In genomic region chr6:21894451-21894850, GRCm38 (mm10) we compare ENCODE assay signal across 8 mouse cellular contexts. TPM values are rescaled to one million over a fixed set of nuclear protein-coding genes. Genes with fewer than 3 reads are reported as not detected.
A peak's percentile ranks its signal among the peaks of the same experiment; 100 is the strongest.
DNase-seq lines count a peak whose midpoint lies in the region; ATAC-seq and TF ChIP-seq lines count a peak whose summit lies in the region.

No protein-coding gene starts in this region.

- no peak overlapping the region for H3K4me3 ChIP-seq in intestine, embryonic 14.5 days (ENCODE audit: low read depth, low read length)
- no peak overlapping the region for H3K4me3 ChIP-seq in intestine, postnatal 0 days (ENCODE audit: low read depth, low read length)
- no peak overlapping the region for H3K4me3 ChIP-seq in limb, embryonic 10.5 days

- TF ChIP-seq CTCF in intestine, postnatal 0 days (IDR thresholded peaks at IDR 0.05; ENCODE audit: low read depth): no peak

- no peak overlapping the region for H3K4me2 ChIP-seq in intestine, embryonic 14.5 days (ENCODE audit: low read length)
- H3K4me2 ChIP-seq in intestine, postnatal 0 days (replicated peaks; ENCODE audit: low read depth): no peak overlapping the region

- peak; percentile 53; the same call in 1 of the 2 replicates for ATAC-seq in intestine, embryonic 14.5 days (replicated peaks; ENCODE audit: low FRiP score, low TSS enrichment, low read depth)
- ATAC-seq in intestine, postnatal 0 days: no peak

- no peak for DNase-seq in intestine, embryonic 14.5 days (ENCODE audit: low spot score)
- DNase-seq in brain, adult 2 months (ENCODE audit: low read depth, low spot score): peak; percentile 58
- DNase-seq in gastrocnemius, postnatal 14 days: peak; percentile 43
- DNase-seq in kidney, adult 18-20 months: peak; percentile 30
- DNase-seq in limb, embryonic 10.5 days (ENCODE audit: low spot score): peak; percentile 35
- DNase-seq in right cerebral cortex, postnatal 25 days: peak; percentile 5
- no peak for DNase-seq in thymus, postnatal 14 days

- no peak overlapping the region for H3K27ac ChIP-seq in intestine, embryonic 14.5 days (ENCODE audit: low read depth)
- H3K27ac ChIP-seq in intestine, postnatal 0 days (ENCODE audit: low read depth, low read length): no peak overlapping the region
- no peak overlapping the region for H3K27ac ChIP-seq in limb, embryonic 10.5 days

- H3K4me1 ChIP-seq in intestine, embryonic 14.5 days (replicated peaks; ENCODE audit: control insufficient read depth, insufficient read depth, low read length): peaks cover 5% of the 10 kb centered on the region; the same call in 1 of the 2 replicates
- no peaks in the 10 kb centered on the region for H3K4me1 ChIP-seq in intestine, postnatal 0 days (replicated peaks; ENCODE audit: control insufficient read depth, insufficient read depth, low read length)
- peaks cover 11% of the 10 kb centered on the region for H3K4me1 ChIP-seq in limb, embryonic 10.5 days

- 33% methylated on average over 7 of the region's 7 CpGs for WGBS in intestine, embryonic 14.5 days
- WGBS in intestine, postnatal 0 days: 50% methylated on average over 7 of the region's 7 CpGs
- WGBS in limb, embryonic 10.5 days: 78% methylated on average over 7 of the region's 7 CpGs

- no peaks in the 10 kb centered on the region for H3K9me3 ChIP-seq in intestine, embryonic 14.5 days (ENCODE audit: control insufficient read depth, low read length)
- H3K9me3 ChIP-seq in intestine, postnatal 0 days (ENCODE audit: control insufficient read depth): no peaks in the 10 kb centered on the region
- no peaks in the 10 kb centered on the region for H3K9me3 ChIP-seq in limb, embryonic 10.5 days (replicated peaks)

- H3K9ac ChIP-seq in intestine, embryonic 14.5 days (ENCODE audit: low read length): no peak overlapping the region
- no peak overlapping the region for H3K9ac ChIP-seq in intestine, postnatal 0 days (ENCODE audit: low read depth, low read length)

- intact Hi-C loops in gastrocnemius, postnatal 14 days (cut with DNase I; ENCODE audit: low total_unique reads): no loop called here

- no peaks in the 10 kb centered on the region for H3K27me3 ChIP-seq in intestine, embryonic 14.5 days (replicated peaks; ENCODE audit: control insufficient read depth, insufficient read depth, low read length)
- no peaks in the 10 kb centered on the region for H3K27me3 ChIP-seq in intestine, postnatal 0 days (replicated peaks; ENCODE audit: control insufficient read depth, insufficient read depth, low read length)
- H3K27me3 ChIP-seq in limb, embryonic 10.5 days (ENCODE audit: low read depth, poor library complexity, severe bottlenecking): no peaks in the 10 kb centered on the region

- no peaks in the 10 kb centered on the region for H3K36me3 ChIP-seq in intestine, embryonic 14.5 days (ENCODE audit: control insufficient read depth, insufficient read depth, low read length)
- no peaks in the 10 kb centered on the region for H3K36me3 ChIP-seq in intestine, postnatal 0 days (ENCODE audit: control insufficient read depth, insufficient read depth)
- no peaks in the 10 kb centered on the region for H3K36me3 ChIP-seq in limb, embryonic 10.5 days

RNA-seq across cellular contexts. Expression of gene Tspan12, which starts 42.1 kb away (rescaled TPM):
- 109 and 120 TPM in 2 replicates for polyA plus RNA-seq in intestine, embryonic 14.5 days (2014; fragmentation: Nextera tagmentation; extraction: Ambion mirVana)
- 38.8 and 43.7 TPM in 2 replicates for polyA plus RNA-seq in intestine, postnatal 0 days (2015; fragmentation: Nextera tagmentation; extraction: Ambion mirVana)
- 10 to 100 TPM; 21.2 to 25.8 TPM for total RNA-seq in gastrocnemius, postnatal 14 days (2021)
- polyA plus RNA-seq in limb, embryonic 10.5 days (2016; fragmentation: Nextera tagmentation; extraction: Ambion mirVana): 35.1 and 41.4 TPM in 2 replicates

RNA-seq across cellular contexts. Expression of gene Ing3, which starts 54.9 kb away (rescaled TPM):
- polyA plus RNA-seq in intestine, embryonic 14.5 days (2014; fragmentation: Nextera tagmentation; extraction: Ambion mirVana): 41.3 and 49.9 TPM in 2 replicates
- 25.0 and 29.5 TPM in 2 replicates for polyA plus RNA-seq in intestine, postnatal 0 days (2015; fragmentation: Nextera tagmentation; extraction: Ambion mirVana)
- total RNA-seq in gastrocnemius, postnatal 14 days (2021): 10 to 100 TPM; 10.6 to 12.0 TPM
- polyA plus RNA-seq in limb, embryonic 10.5 days (2016; fragmentation: Nextera tagmentation; extraction: Ambion mirVana): 52.2 and 57.8 TPM in 2 replicates

Comparison
In these comparisons a context has a peak if more than half of its experiments do, and no peak if none do; other contexts are left out.
1. DNase-seq: peak in brain, adult 2 months (single experiment), gastrocnemius, postnatal 14 days (single experiment), kidney, adult 18-20 months (single experiment), limb, embryonic 10.5 days (single experiment) and right cerebral cortex, postnatal 25 days (single experiment); none in intestine, embryonic 14.5 days (single experiment) and thymus, postnatal 14 days (single experiment).